Comparison of ENCODE assay signal across 8 mouse cellular contexts in genomic region chr7:44352750-44353600, GRCm38 (mm10). TPM values are rescaled to one million over a fixed set of nuclear protein-coding genes. Genes with fewer than 3 reads are reported as not detected.
DNase-seq lines count a peak whose midpoint lies in the region; ATAC-seq and TF ChIP-seq lines count a peak whose summit lies in the region.

No protein-coding gene starts in this region.

- H3K9me3 ChIP-seq in forebrain, embryonic 15.5 days = no peaks in the 10 kb centered on the region
- H3K9me3 ChIP-seq in midbrain, embryonic 14.5 days (ENCODE audit: control insufficient read depth, low read length) = no peaks in the 10 kb centered on the region

- TF ChIP-seq POLR2A in thymus, adult 2 months (IDR thresholded peaks at IDR 0.05; ENCODE audit: control insufficient read depth, extremely low read depth, insufficient read depth, low read length, poor library complexity) = no peak

- H3K4me1 ChIP-seq in forebrain, embryonic 15.5 days = peaks cover 47% of the 10 kb centered on the region
- H3K4me1 ChIP-seq in midbrain, embryonic 14.5 days (ENCODE audit: control insufficient read depth, insufficient read depth, low read length) = peaks cover 32% of the 10 kb centered on the region
- no peaks in the 10 kb centered on the region for H3K4me1 ChIP-seq in thymus, adult 2 months (replicated peaks; ENCODE audit: control insufficient read depth, insufficient read depth, low read length)

- no peak overlapping the region for H3K9ac ChIP-seq in forebrain, embryonic 15.5 days (replicated peaks)
- H3K9ac ChIP-seq in midbrain, embryonic 14.5 days (replicated peaks; ENCODE audit: low read length) = peak overlapping the region; percentile 43

- no peak for ATAC-seq in forebrain, embryonic 15.5 days (replicated peaks)
- ATAC-seq in midbrain, embryonic 14.5 days (ENCODE audit: low FRiP score, low TSS enrichment) = no peak

- WGBS in forebrain, embryonic 15.5 days = 3% methylated on average over 69 of the region's 71 CpGs
- WGBS in midbrain, embryonic 14.5 days = 4% methylated on average over 64 of the region's 71 CpGs
- 9% methylated on average over 71 of the region's 71 CpGs for WGBS in thymus, adult 2 months

- peak overlapping the region; percentile 14; the same call in 1 of the 2 replicates for H3K4me2 ChIP-seq in forebrain, embryonic 15.5 days (replicated peaks)
- H3K4me2 ChIP-seq in midbrain, embryonic 14.5 days (ENCODE audit: low read length) = peak overlapping the region; percentile 12; the same call in 1 of the 2 replicates

- no peak overlapping the region for H3K4me3 ChIP-seq in left cerebral cortex, adult 2 months
- H3K4me3 ChIP-seq in forebrain, embryonic 15.5 days = peak overlapping the region; percentile 14
- peak overlapping the region; percentile 10; the same call in 1 of the 2 replicates for H3K4me3 ChIP-seq in midbrain, embryonic 14.5 days (replicated peaks; ENCODE audit: low read depth, low read length)
- no peak overlapping the region for H3K4me3 ChIP-seq in thymus, adult 2 months (ENCODE audit: control insufficient read depth, insufficient read depth, low read length)

- DNase-seq in adrenal gland, adult (ENCODE audit: inconsistent age in 2 of 2, low spot score in 1 of 2) = peak; percentile 45 to 73
- DNase-seq in adrenal gland, postnatal 25 days = no peak
- DNase-seq in left cerebral cortex, adult 2 months (ENCODE audit: extremely low spot score in 1 of 2, low spot score in 2 of 2) = no peak
- no peak for DNase-seq in left cerebral cortex, adult 11 months (ENCODE audit: low spot score)
- peak; percentile 49 for DNase-seq in midbrain, embryonic 14.5 days
- no peak for DNase-seq in Muller cell, postnatal 12 days (ENCODE audit: inconsistent ontology term)
- no peak for DNase-seq in thymus, adult 2 months

- intact Hi-C loops in left cerebral cortex, adult 2 months (cut with DNase I) = loop anchor here (2.0 to 5.0 kb wide), 2 partner anchors 42 to 76 kb away; partner anchors contain the start of gene Shank1

- H3K36me3 ChIP-seq in forebrain, embryonic 15.5 days = peaks cover 9% of the 10 kb centered on the region; the same call in 1 of the 2 replicates
- peaks cover 59% of the 10 kb centered on the region for H3K36me3 ChIP-seq in midbrain, embryonic 14.5 days (ENCODE audit: control insufficient read depth, insufficient read depth, low read length)
- no peaks in the 10 kb centered on the region for H3K36me3 ChIP-seq in thymus, adult 2 months (ENCODE audit: control insufficient read depth, insufficient read depth, low read length)

- H3K27ac ChIP-seq in left cerebral cortex, adult 2 months = peak overlapping the region; percentile 78
- H3K27ac ChIP-seq in forebrain, embryonic 15.5 days (replicated peaks) = no peak overlapping the region
- H3K27ac ChIP-seq in midbrain, embryonic 14.5 days (replicated peaks; ENCODE audit: low read depth, low read length) = no peak overlapping the region
- no peak overlapping the region for H3K27ac ChIP-seq in thymus, adult 2 months (ENCODE audit: control insufficient read depth, insufficient read depth, low read length)

- no peak for TF ChIP-seq CTCF in left cerebral cortex, adult 2 months (IDR thresholded peaks at IDR 0.05)
- no peak for TF ChIP-seq CTCF in thymus, adult 2 months (IDR thresholded peaks at IDR 0.05; ENCODE audit: borderline replicate concordance, control insufficient read depth, extremely low read depth, insufficient read depth, low read length, poor library complexity)

- peaks cover 74% of the 10 kb centered on the region for H3K27me3 ChIP-seq in forebrain, embryonic 15.5 days
- H3K27me3 ChIP-seq in midbrain, embryonic 14.5 days (ENCODE audit: control insufficient read depth, insufficient read depth, low read length) = peaks cover 39% of the 10 kb centered on the region
- peaks cover 24% of the 10 kb centered on the region; the same call in 1 of the 2 replicates for H3K27me3 ChIP-seq in thymus, adult 2 months (ENCODE audit: control insufficient read depth, insufficient read depth, low read length)

RNA-seq across cellular contexts. Expression of gene Syt3, which starts 30.9 kb away (rescaled TPM):
- 4.1 and 5.7 TPM in 2 replicates for total RNA-seq in adrenal gland, postnatal 25 days (2021)
- total RNA-seq in left cerebral cortex, adult 2 months (2021) = 10 to 100 TPM; 59.5 to 63.7 TPM
- polyA plus RNA-seq in forebrain, embryonic 15.5 days (2015; fragmentation: Nextera tagmentation; extraction: Ambion mirVana) = 24.5 and 26.7 TPM in 2 replicates
- 39.5 and 48.5 TPM in 2 replicates for polyA plus RNA-seq in midbrain, embryonic 14.5 days (2014; fragmentation: Nextera tagmentation; extraction: Ambion mirVana)
- 2.5 and 2.7 TPM in 2 replicates for polyA plus RNA-seq in thymus, adult 2 months (2012; rRNA removed)

RNA-seq across cellular contexts. Expression of gene 1700008O03Rik, which starts 32.6 kb away (rescaled TPM):
- 2.3 TPM in 1 of 2 replicates, not detected in the other for total RNA-seq in adrenal gland, postnatal 25 days (2021)
- 1 to 10 TPM; 1.5 to 2.7 TPM for total RNA-seq in left cerebral cortex, adult 2 months (2021)
- 1.1 and 1.4 TPM in 2 replicates for polyA plus RNA-seq in forebrain, embryonic 15.5 days (2015; fragmentation: Nextera tagmentation; extraction: Ambion mirVana)
- 1.7 and 1.9 TPM in 2 replicates for polyA plus RNA-seq in midbrain, embryonic 14.5 days (2014; fragmentation: Nextera tagmentation; extraction: Ambion mirVana)
- polyA plus RNA-seq in thymus, adult 2 months (2012; rRNA removed) = 1.8 and 2.1 TPM in 2 replicates

RNA-seq across cellular contexts. Expression of gene Shank1, which starts 42.9 kb away (rescaled TPM):
- total RNA-seq in adrenal gland, postnatal 25 days (2021) = 8.5 and 10.4 TPM in 2 replicates
- total RNA-seq in left cerebral cortex, adult 2 months (2021) = 100 to 1,000 TPM; 637 to 705 TPM
- polyA plus RNA-seq in forebrain, embryonic 15.5 days (2015; fragmentation: Nextera tagmentation; extraction: Ambion mirVana) = 22.0 and 24.2 TPM in 2 replicates
- polyA plus RNA-seq in midbrain, embryonic 14.5 days (2014; fragmentation: Nextera tagmentation; extraction: Ambion mirVana) = 35.1 and 37.8 TPM in 2 replicates
- polyA plus RNA-seq in thymus, adult 2 months (2012; rRNA removed) = 1.1 and 1.9 TPM in 2 replicates

RNA-seq across cellular contexts. Expression of gene Clec11a, which starts 46.3 kb away (rescaled TPM):
- 3.4 and 3.6 TPM in 2 replicates for total RNA-seq in adrenal gland, postnatal 25 days (2021)
- 1 to 10 TPM; 4.3 TPM for total RNA-seq in left cerebral cortex, adult 2 months (2021)
- polyA plus RNA-seq in forebrain, embryonic 15.5 days (2015; fragmentation: Nextera tagmentation; extraction: Ambion mirVana) = 3.7 TPM in 2 replicates
- 4.6 and 4.7 TPM in 2 replicates for polyA plus RNA-seq in midbrain, embryonic 14.5 days (2014; fragmentation: Nextera tagmentation; extraction: Ambion mirVana)
- polyA plus RNA-seq in thymus, adult 2 months (2012; rRNA removed) = 2.3 and 3.1 TPM in 2 replicates

Comparison
In these comparisons a context has a peak if more than half of its experiments do, and no peak if none do; other contexts are left out.
1. DNase-seq: peak in adrenal gland, adult (2 of 2) and midbrain, embryonic 14.5 days (single experiment); none in adrenal gland, postnatal 25 days (single experiment), left cerebral cortex, adult 2 months (0 of 2), left cerebral cortex, adult 11 months (single experiment), Muller cell, postnatal 12 days (single experiment) and thymus, adult 2 months (single experiment).
2. H3K4me3 ChIP-seq: peak in forebrain, embryonic 15.5 days (single experiment) and midbrain, embryonic 14.5 days (single experiment); none in left cerebral cortex, adult 2 months (single experiment) and thymus, adult 2 months (single experiment).